Mouse (Mus musculus): ENCODE results near the gene Mob4.
A peak's percentile ranks its signal among the peaks of the same experiment; 100 is the strongest.

The Mob4 gene

DNA sequence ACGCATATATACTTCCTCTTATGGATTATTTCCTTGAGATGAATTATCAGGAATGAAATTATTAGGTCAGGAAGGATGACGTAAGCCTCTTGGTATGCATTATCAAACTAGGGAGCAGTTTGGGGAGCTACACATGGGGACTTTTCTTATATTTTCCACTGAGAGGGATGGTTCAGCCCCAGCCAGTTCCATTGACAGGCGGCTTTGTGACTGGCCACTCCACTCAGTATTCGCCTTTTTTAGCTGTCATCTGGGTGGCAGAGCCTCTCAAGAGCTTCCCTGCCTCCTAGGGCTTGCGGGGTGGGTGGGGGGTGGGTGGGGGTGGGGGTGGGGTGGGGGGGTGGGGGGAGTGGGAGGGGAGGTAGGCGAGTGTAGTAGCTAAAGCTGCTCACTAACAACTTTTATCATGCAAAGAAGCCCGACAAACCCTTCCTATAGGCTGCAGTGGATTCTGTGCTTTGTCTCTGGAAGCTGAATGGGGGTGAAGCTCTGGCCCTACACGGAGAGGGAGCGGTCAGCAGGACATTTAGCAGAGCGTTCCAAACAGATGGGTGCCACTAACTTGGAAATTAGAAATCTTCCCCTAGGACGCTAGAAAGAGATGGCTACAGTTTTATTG, 55.7 kb downstream of the Mob4 start:
- no peak for DNase-seq

DNA sequence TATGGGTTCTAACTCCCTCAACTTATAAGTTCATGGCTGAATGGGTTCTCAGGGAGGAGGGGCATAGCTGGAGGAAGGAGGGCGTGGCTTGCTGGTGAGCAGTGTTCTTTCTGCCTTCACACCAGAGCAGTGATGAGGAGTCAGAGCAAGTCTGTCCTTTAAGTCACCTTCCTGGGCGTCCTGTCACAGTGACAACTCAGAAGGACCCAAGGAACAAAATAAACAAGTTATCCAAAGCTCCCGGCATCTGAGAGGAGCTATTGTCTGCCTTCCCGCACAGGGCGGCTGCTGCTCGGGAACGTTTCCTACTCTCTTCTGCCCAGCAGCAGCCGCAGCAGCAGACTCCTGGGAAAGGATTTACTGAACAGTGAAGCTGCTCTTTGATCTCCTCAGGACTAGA, 61.0 kb downstream of the Mob4 start:
- peak; percentile 14 to 23 for DNase-seq

- DNase-seq: peak in 1 of 2 experiments; percentile 51
These were observed 61.8 kb downstream of the Mob4 start for GRCm38 (mm10) chr1:55192824-55193223.

GRCm38 (mm10) chr1:55193316-55193715, 62.3 kb downstream of the Mob4 start:
- peak; percentile 88 to 89 for DNase-seq

GRCm38 (mm10) chr1:55194064-55194915, 63.3 kb downstream of the Mob4 start:
- no peak for DNase-seq

- DNase-seq: no peak
These were observed 64.0 kb downstream of the Mob4 start for GRCm38 (mm10) chr1:55195021-55195420.

DNA sequence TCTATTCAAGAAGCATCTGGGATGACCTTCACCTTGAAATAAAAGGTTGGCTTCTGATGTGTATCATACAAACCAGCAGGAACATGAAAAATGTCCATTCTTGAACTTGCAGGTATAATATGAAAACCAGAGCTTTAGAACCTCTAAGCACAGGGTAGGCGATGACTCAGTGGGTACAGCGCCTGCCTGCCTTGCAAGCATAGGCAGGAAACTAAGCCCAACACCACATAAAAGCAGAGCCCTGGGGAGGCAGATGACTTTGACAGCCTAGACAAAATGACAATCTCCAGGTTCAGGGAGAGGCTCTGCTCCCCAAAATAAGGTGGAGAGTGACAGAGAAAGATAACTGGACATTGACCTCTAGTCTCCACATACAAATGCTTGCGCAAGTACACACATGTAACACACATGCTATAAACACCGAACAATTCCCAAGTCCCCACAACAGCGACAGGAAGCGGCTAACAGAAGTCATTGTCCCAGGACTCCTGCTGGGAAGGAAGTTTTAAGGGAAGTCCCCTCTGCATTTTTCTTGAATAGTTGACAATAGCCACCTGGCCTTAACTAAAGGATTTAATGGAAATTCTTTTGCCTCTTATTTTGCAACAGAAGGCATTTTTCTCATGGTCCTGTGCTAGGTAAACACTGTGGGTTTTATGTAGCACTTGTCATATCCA, 65.4 kb downstream of the Mob4 start:
- DNase-seq: no peak

- DNase-seq: no peak
These were observed 67.7 kb downstream of the Mob4 start for GRCm38 (mm10) chr1:55198719-55199118.

DNA sequence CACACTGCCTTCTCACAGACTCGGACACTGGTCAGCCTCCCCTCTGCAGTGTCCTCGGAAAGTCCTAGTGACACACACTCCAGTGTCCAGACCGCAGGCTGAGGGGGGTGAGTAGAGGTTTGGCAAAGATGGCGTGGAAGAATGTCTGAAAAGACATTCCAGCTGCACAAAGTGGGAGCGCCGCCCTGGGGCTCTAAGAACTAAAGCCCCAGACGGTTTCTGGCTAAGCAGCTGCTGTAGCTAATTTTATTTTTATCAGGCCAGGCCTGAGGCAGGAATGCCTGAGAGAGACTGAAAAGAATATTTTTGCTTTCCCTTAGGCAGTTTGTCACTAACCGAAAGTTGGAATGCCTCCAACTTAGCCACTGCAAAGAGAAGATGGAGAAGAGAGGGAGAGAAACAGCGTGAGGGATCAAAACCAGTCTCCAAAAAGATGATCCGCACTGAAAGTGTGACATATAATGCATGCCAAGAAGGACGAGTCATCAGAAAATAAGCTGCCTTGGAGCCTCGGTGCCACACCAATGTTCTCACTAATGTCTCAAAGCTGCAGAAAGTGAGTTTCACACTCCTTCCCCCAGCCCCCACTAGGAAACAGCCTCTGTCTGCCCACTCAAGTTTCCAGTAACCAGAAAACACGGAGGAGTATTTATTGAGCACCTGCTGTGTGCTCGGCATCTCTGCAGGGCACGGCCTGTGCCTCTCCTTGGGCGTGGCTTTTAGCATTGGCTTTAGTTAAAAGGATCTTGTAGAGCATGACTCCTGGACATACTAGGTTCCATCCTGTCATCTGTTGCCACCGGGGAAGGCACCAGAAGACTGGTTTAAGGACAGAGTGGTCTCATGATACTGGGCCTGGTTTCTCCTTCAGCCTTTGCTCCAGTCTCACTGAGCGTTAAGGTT, 71.1 kb downstream of the Mob4 start:
- peak; percentile 15 to 32 for DNase-seq

All from kidney, postnatal 36 days (tissue).